Mouse (Mus musculus) intestine, embryonic 14.5 days (tissue): Measurements from ENCODE around the gene Klf9. TPM values are rescaled to one million over a fixed set of nuclear protein-coding genes. Genes with fewer than 3 reads are reported as not detected.

Source experiments
- ATAC-seq: fragments of 200-750 bp; cut with Nextera tagmentation; replicated peaks from 2 replicates; pipeline ENCODE4 v1.8.0; 2017; ENCODE audit warnings: low read depth, moderate number of reproducible peaks, moderate TSS enrichment, moderate library complexity; ENCODE audit not compliant: low FRiP score, low TSS enrichment
- DNase-seq: peaks from one replicate; pipeline ENCODE4 v3.0.0-alpha.2; 2018; ENCODE audit warnings: low spot score
- H3K27ac ChIP-seq: fragments of 300-500 bp; sonication (generic); 2 replicates; pipeline ENCODE4 v1.5.1; 2014; ENCODE audit warnings: low read depth, mild to moderate bottlenecking, control low read depth
- H3K27me3 ChIP-seq: fragments of 300-500 bp; sonication (generic); replicated peaks from 2 replicates; pipeline ENCODE4 v1.6.1; 2014; ENCODE audit warnings: low read length, control low read depth; ENCODE audit not compliant: control insufficient read depth, insufficient read depth
- H3K36me3 ChIP-seq: fragments of 300-500 bp; sonication (generic); 2 replicates; pipeline ENCODE4 v1.6.1; 2014; ENCODE audit warnings: low read length, control low read depth; ENCODE audit not compliant: control insufficient read depth, insufficient read depth
- H3K4me1 ChIP-seq: fragments of 300-500 bp; sonication (generic); replicated peaks from 2 replicates; pipeline ENCODE4 v1.6.1; 2014; ENCODE audit warnings: low read length, control low read depth, mixed read lengths; ENCODE audit not compliant: control insufficient read depth, insufficient read depth
- H3K4me2 ChIP-seq: fragments of 300-500 bp; sonication (generic); 2 replicates; pipeline ENCODE4 v1.6.1; 2014; ENCODE audit warnings: low read length
- H3K4me3 ChIP-seq: fragments of 300-500 bp; sonication (generic); 2 replicates; pipeline ENCODE4 v1.5.1; 2014; ENCODE audit warnings: low read depth, low read length, control low read depth, mixed read lengths
- H3K9ac ChIP-seq: fragments of 300-500 bp; sonication (generic); 2 replicates; pipeline ENCODE4 v1.6.1; 2014; ENCODE audit warnings: mild to moderate bottlenecking, low read length
- H3K9me3 ChIP-seq: fragments of 300-500 bp; sonication (generic); 2 replicates; pipeline ENCODE4 v1.6.1; 2016; ENCODE audit warnings: low read length, control low read depth; ENCODE audit not compliant: control insufficient read depth
- WGBS: fragments of 180-500 bp; shearing (Covaris S2); extraction: QIAGEN DNeasy Blood & Tissue Kit; methylation state at CpG from one replicate; pipeline ENCODE4 v1.1.7; 2014; 5-methylcytosine and 5-hydroxymethylcytosine counted together
- polyA plus RNA-seq: library from polyadenylated mRNA; unstranded; fragments of >200 nt; fragmentation: Nextera tagmentation; extraction: Ambion mirVana; gene quantifications from 2 replicates; pipeline ENCODE4 v1.2.1, GENCODE M21; 2014

Klf9 gene
- polyA plus RNA-seq, 1 experiment from 2014 or later: 1.8 TPM

- Histone ChIP-seq H3K4me2 (0 out of 2 replicates have a peak overlapping the region, but pooled peaks have one; percentile 7), H3K27ac (no peak overlapping the region), H3K36me3 (no peaks in the 10 kb centered on the region), H3K27me3 (no peaks in the 10 kb centered on the region), H3K4me3 (no peak overlapping the region), H3K9me3 (no peaks in the 10 kb centered on the region), H3K4me1 (no peaks in the 10 kb centered on the region; the same call in 1 of the 2 replicates), H3K9ac (no peak overlapping the region)
- ATAC-seq (peak; percentile 50; the same call in 1 of the 2 replicates), DNase-seq (peak; percentile 58)
- 26% methylated on average over 11 of the region's 11 CpGs for WGBS
Observed at GRCm38 (mm10) chr19:23151651-23152070, 10.6 kb downstream of the Klf9 start.

- 29% methylated on average over 4 of the region's 4 CpGs for WGBS
- H3K4me1 ChIP-seq: no peaks in the 10 kb centered on the region; the same call in 1 of the 2 replicates
- no peak overlapping the region for H3K9ac ChIP-seq
- no peak overlapping the region for H3K27ac ChIP-seq
- no peaks in the 10 kb centered on the region for H3K36me3 ChIP-seq
- no peak overlapping the region for H3K4me3 ChIP-seq
- H3K27me3 ChIP-seq: no peaks in the 10 kb centered on the region
- DNase-seq (no peak), ATAC-seq (no peak)
- no peaks in the 10 kb centered on the region for H3K9me3 ChIP-seq
- no peak overlapping the region for H3K4me2 ChIP-seq
Observed at GRCm38 (mm10) chr19:23152201-23152640, 11.2 kb downstream of the Klf9 start.

- 58% methylated on average over 25 of the region's 25 CpGs for WGBS
- ATAC-seq (no peak), DNase-seq (no peak)
- Histone ChIP-seq H3K36me3 (no peaks in the 10 kb centered on the region), H3K9me3 (no peaks in the 10 kb centered on the region), H3K4me3 (no peak overlapping the region), H3K4me1 (no peaks in the 10 kb centered on the region; the same call in 1 of the 2 replicates), H3K4me2 (no peak overlapping the region), H3K9ac (no peak overlapping the region), H3K27ac (no peak overlapping the region), H3K27me3 (no peaks in the 10 kb centered on the region)
Observed at GRCm38 (mm10) chr19:23152771-23153605, 12.0 kb downstream of the Klf9 start.

- WGBS: 87% methylated on average over 5 of the region's 5 CpGs
- DNase-seq: no peak
- H3K27me3 ChIP-seq: no peaks in the 10 kb centered on the region
- no peaks in the 10 kb centered on the region for H3K9me3 ChIP-seq
- no peaks in the 10 kb centered on the region for H3K36me3 ChIP-seq
- H3K9ac ChIP-seq: no peak overlapping the region
- H3K4me2 ChIP-seq: no peak overlapping the region
- no peaks in the 10 kb centered on the region; the same call in 1 of the 2 replicates for H3K4me1 ChIP-seq
- no peak overlapping the region for H3K4me3 ChIP-seq
- ATAC-seq: no peak
- H3K27ac ChIP-seq: no peak overlapping the region
Observed at GRCm38 (mm10) chr19:23153606-23154127, 12.6 kb downstream of the Klf9 start.

- no peak for ATAC-seq
- 53% methylated on average over 10 of the region's 10 CpGs for WGBS
- no peaks in the 10 kb centered on the region for H3K9me3 ChIP-seq
Observed at GRCm38 (mm10) chr19:23159780-23160395, 18.9 kb downstream of the Klf9 start.

GRCm38 (mm10) chr19:23162387-23162809 lies 21.4 kb downstream of the Klf9 start:
- Histone ChIP-seq H3K27me3 (no peaks in the 10 kb centered on the region), H3K4me2 (no peak overlapping the region), H3K4me1 (no peaks in the 10 kb centered on the region), H3K9ac (no peak overlapping the region), H3K9me3 (no peaks in the 10 kb centered on the region), H3K4me3 (no peak overlapping the region), H3K36me3 (no peaks in the 10 kb centered on the region), H3K27ac (no peak overlapping the region)
- DNase-seq (no peak), ATAC-seq (no peak)
- WGBS: 30% methylated on average over 8 of the region's 8 CpGs

More at GRCm38 (mm10) chr19:23159780-23160395, 18.9 kb downstream of the Klf9 start:
- Histone ChIP-seq H3K4me3 (no peak overlapping the region), H3K4me2 (no peak overlapping the region), H3K4me1 (no peaks in the 10 kb centered on the region), H3K36me3 (no peaks in the 10 kb centered on the region), H3K27ac (no peak overlapping the region), H3K27me3 (no peaks in the 10 kb centered on the region), H3K9ac (no peak overlapping the region)
- no peak for DNase-seq

GRCm38 (mm10) chr19:23162877-23163276 lies 21.9 kb downstream of the Klf9 start:
- Histone ChIP-seq H3K27ac (no peak overlapping the region), H3K36me3 (no peaks in the 10 kb centered on the region), H3K9me3 (no peaks in the 10 kb centered on the region), H3K27me3 (no peaks in the 10 kb centered on the region), H3K4me3 (no peak overlapping the region), H3K4me2 (no peak overlapping the region), H3K9ac (no peak overlapping the region), H3K4me1 (no peaks in the 10 kb centered on the region)
- DNase-seq (no peak), ATAC-seq (no peak)
- WGBS: 88% methylated on average over 6 of the region's 6 CpGs

GRCm38 (mm10) chr19:23163361-23163760 lies 22.3 kb downstream of the Klf9 start:
- H3K4me3 ChIP-seq: no peak overlapping the region
- H3K36me3 ChIP-seq: no peaks in the 10 kb centered on the region

More at GRCm38 (mm10) chr19:23163361-23163760, 22.3 kb downstream of the Klf9 start:
- Histone ChIP-seq H3K4me2 (no peak overlapping the region), H3K27ac (no peak overlapping the region), H3K9ac (no peak overlapping the region), H3K9me3 (no peaks in the 10 kb centered on the region), H3K27me3 (no peaks in the 10 kb centered on the region), H3K4me1 (no peaks in the 10 kb centered on the region)
- ATAC-seq (no peak), DNase-seq (no peak)
- WGBS: 68% methylated on average over 3 of the region's 3 CpGs
